Mouse (Mus musculus): ENCODE results near the gene Tpra1. TPM values are rescaled to one million over a fixed set of nuclear protein-coding genes. Genes with fewer than 3 reads are reported as not detected.

The Tpra1 gene
- polyA plus RNA-seq, 1 experiment from 2014 or later, result 45.8 TPM

DNA sequence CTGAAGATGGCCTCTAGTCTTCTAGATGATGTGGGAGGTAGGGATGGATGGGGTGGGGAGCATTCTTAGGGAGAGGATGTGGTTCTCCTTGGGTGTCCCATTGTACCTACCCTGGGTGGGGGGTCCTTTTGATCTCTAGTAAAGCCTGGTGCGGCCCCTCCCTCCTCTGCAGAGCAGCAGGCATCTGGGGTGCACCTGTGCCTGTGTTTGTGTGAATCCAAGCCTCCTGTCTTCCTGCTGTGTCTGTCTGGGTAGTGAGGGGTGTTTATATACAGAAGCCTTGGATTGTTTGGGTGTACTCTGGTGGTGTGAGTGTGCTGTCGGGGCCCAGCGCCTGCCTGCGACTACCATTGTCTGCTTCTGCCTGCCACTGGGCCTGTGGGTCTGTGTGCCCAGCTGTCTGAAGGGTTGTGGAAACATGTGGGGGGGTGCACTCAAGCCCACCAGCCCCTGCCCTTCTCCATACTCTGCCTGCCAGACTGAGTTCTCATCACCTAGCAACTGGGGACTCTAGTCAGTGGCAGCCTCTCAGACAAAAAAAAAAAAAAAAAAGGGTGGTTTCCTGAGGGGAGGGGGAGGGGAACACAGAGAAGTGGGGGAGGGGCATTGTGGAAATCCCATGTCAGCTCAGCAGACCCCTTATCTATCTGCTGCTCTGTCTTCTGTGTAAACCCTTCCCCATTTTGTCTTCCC is 36.1 kb downstream of the Tpra1 start:
- Histone ChIP-seq H3K36me3 (replicated peaks; ENCODE audit: control insufficient read depth, insufficient read depth) (no peaks in the 10 kb centered on the region), H3K4me2 (replicated peaks) (no peak overlapping the region), H3K27me3 (ENCODE audit: control insufficient read depth, insufficient read depth, low read length) (no peaks in the 10 kb centered on the region), H3K9me3 (ENCODE audit: control insufficient read depth, low read length) (no peaks in the 10 kb centered on the region), H3K4me1 (replicated peaks; ENCODE audit: control insufficient read depth, insufficient read depth, low read length) (peaks cover 83% of the 10 kb centered on the region), H3K4me3 (replicated peaks; ENCODE audit: low read length) (no peak overlapping the region), H3K9ac (no peak overlapping the region), H3K27ac (peak overlapping the region; percentile 66)
- DNase-seq (ENCODE audit: low spot score), result no peak
- 7% methylated on average over 4 of the region's 4 CpGs for WGBS
- peak; percentile 61 for ATAC-seq (ENCODE audit: low FRiP score)

- H3K9me3 ChIP-seq (ENCODE audit: control insufficient read depth, low read length), result no peaks in the 10 kb centered on the region
- DNase-seq (ENCODE audit: low spot score), result no peak
- H3K36me3 ChIP-seq (replicated peaks; ENCODE audit: control insufficient read depth, insufficient read depth), result no peaks in the 10 kb centered on the region
- no peaks in the 10 kb centered on the region for H3K27me3 ChIP-seq (ENCODE audit: control insufficient read depth, insufficient read depth, low read length)
- no peak overlapping the region for H3K9ac ChIP-seq
- H3K4me2 ChIP-seq (replicated peaks), result no peak overlapping the region
- ATAC-seq (ENCODE audit: low FRiP score), result no peak
- 39% methylated on average over 5 of the region's 5 CpGs for WGBS
- no peak overlapping the region for H3K4me3 ChIP-seq (replicated peaks; ENCODE audit: low read length)
- H3K4me1 ChIP-seq (replicated peaks; ENCODE audit: control insufficient read depth, insufficient read depth, low read length), result peaks cover 86% of the 10 kb centered on the region
- peak overlapping the region; percentile 66 for H3K27ac ChIP-seq
Observed at GRCm38 (mm10) chr6:88938664-88939055, 36.6 kb downstream of the Tpra1 start.

GRCm38 (mm10) chr6:88939281-88940089 is 37.4 kb downstream of the Tpra1 start:
- peaks cover 85% of the 10 kb centered on the region for H3K4me1 ChIP-seq (replicated peaks; ENCODE audit: control insufficient read depth, insufficient read depth, low read length)
- ATAC-seq (ENCODE audit: low FRiP score) (no peak), DNase-seq (ENCODE audit: low spot score) (no peak)
- no peak overlapping the region for H3K4me3 ChIP-seq (replicated peaks; ENCODE audit: low read length)
- no peaks in the 10 kb centered on the region for H3K9me3 ChIP-seq (ENCODE audit: control insufficient read depth, low read length)
- H3K27me3 ChIP-seq (ENCODE audit: control insufficient read depth, insufficient read depth, low read length), result no peaks in the 10 kb centered on the region
- peak overlapping the region; percentile 66 for H3K27ac ChIP-seq
- no peaks in the 10 kb centered on the region for H3K36me3 ChIP-seq (replicated peaks; ENCODE audit: control insufficient read depth, insufficient read depth)
- H3K9ac ChIP-seq, result no peak overlapping the region
- 22% methylated on average over 12 of the region's 12 CpGs for WGBS
- no peak overlapping the region for H3K4me2 ChIP-seq (replicated peaks)

- Histone ChIP-seq H3K27me3 (ENCODE audit: control insufficient read depth, insufficient read depth, low read length) (no peaks in the 10 kb centered on the region), H3K9ac (no peak overlapping the region), H3K4me1 (replicated peaks; ENCODE audit: control insufficient read depth, insufficient read depth, low read length) (peaks cover 79% of the 10 kb centered on the region), H3K4me2 (replicated peaks) (no peak overlapping the region), H3K4me3 (replicated peaks; ENCODE audit: low read length) (no peak overlapping the region), H3K36me3 (replicated peaks; ENCODE audit: control insufficient read depth, insufficient read depth) (no peaks in the 10 kb centered on the region), H3K27ac (peak overlapping the region; percentile 66; the same call in 1 of the 2 replicates), H3K9me3 (ENCODE audit: control insufficient read depth, low read length) (no peaks in the 10 kb centered on the region)
- ATAC-seq (ENCODE audit: low FRiP score), result no peak
- DNase-seq (ENCODE audit: low spot score), result no peak
- WGBS, result 75% methylated on average over 9 of the region's 9 CpGs
Observed at GRCm38 (mm10) chr6:88940090-88940916, 38.3 kb downstream of the Tpra1 start.

DNA sequence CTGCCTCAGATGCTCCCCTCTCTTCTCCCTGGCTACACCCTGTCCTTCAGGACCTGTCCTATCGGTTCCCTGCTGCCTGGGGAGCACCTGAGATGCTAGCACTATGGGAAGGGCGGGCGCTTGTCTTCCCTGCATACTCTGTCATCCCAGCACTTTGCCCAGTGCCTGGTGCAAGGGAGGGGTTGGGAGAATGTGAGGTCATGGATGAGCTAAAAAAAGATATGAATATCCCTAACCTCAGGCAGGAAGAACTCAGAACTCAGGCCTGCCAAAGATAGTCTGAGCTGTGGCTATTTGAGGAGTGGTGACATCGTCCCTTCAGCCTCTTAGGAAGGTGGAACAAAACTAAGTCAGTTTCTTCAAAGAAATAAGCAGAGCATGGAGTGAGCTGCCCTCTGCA is 39.6 kb downstream of the Tpra1 start:
- H3K4me3 ChIP-seq (replicated peaks; ENCODE audit: low read length), result no peak overlapping the region
- no peak for ATAC-seq (ENCODE audit: low FRiP score)
- H3K27ac ChIP-seq, result 0 out of 2 replicates have a peak overlapping the region, but pooled peaks have one; percentile 1
- WGBS, result 65% methylated on average over 4 of the region's 4 CpGs
- no peak overlapping the region for H3K4me2 ChIP-seq (replicated peaks)
- no peak for DNase-seq (ENCODE audit: low spot score)
- no peaks in the 10 kb centered on the region for H3K36me3 ChIP-seq (replicated peaks; ENCODE audit: control insufficient read depth, insufficient read depth)
- H3K9ac ChIP-seq, result no peak overlapping the region
- peaks cover 69% of the 10 kb centered on the region for H3K4me1 ChIP-seq (replicated peaks; ENCODE audit: control insufficient read depth, insufficient read depth, low read length)
- no peaks in the 10 kb centered on the region for H3K9me3 ChIP-seq (ENCODE audit: control insufficient read depth, low read length)
- H3K27me3 ChIP-seq (ENCODE audit: control insufficient read depth, insufficient read depth, low read length), result no peaks in the 10 kb centered on the region

DNA sequence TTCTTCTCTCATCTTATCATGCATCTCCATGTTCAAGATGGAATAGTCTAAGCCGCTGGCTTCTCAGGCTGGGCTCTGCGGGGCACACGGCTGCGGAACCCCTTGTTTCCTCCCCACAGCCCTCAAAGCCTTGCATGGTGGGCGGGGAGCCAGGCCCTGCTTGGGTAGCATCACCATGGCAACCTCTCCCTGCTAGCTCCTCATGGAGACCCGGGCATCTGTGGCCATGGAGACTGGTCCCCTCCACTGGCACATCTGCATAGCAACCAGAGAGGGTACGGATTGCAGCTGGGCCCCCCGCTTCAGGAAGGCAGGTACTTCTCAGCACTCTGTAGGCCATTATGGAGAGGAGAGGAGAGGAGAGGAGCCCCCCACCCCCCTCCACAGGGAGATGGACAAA is 40.5 kb downstream of the Tpra1 start:
- no peak overlapping the region for H3K9ac ChIP-seq
- peak overlapping the region; percentile 78 for H3K27ac ChIP-seq
- H3K4me3 ChIP-seq (replicated peaks; ENCODE audit: low read length), result no peak overlapping the region
- no peaks in the 10 kb centered on the region for H3K27me3 ChIP-seq (ENCODE audit: control insufficient read depth, insufficient read depth, low read length)
- H3K4me2 ChIP-seq (replicated peaks), result peak overlapping the region; percentile 39
- peak; percentile 83 for ATAC-seq (ENCODE audit: low FRiP score)
- DNase-seq (ENCODE audit: low spot score), result peak; percentile 83
- H3K36me3 ChIP-seq (replicated peaks; ENCODE audit: control insufficient read depth, insufficient read depth), result no peaks in the 10 kb centered on the region
- H3K4me1 ChIP-seq (replicated peaks; ENCODE audit: control insufficient read depth, insufficient read depth, low read length), result peaks cover 63% of the 10 kb centered on the region
- H3K9me3 ChIP-seq (ENCODE audit: control insufficient read depth, low read length), result no peaks in the 10 kb centered on the region
- 4% methylated on average over 8 of the region's 8 CpGs for WGBS

GRCm38 (mm10) chr6:88943666-88944065 is 41.6 kb downstream of the Tpra1 start:
- H3K27ac ChIP-seq, result peak overlapping the region; percentile 78
- no peak overlapping the region for H3K4me2 ChIP-seq (replicated peaks)
- H3K9ac ChIP-seq, result no peak overlapping the region
- H3K27me3 ChIP-seq (ENCODE audit: control insufficient read depth, insufficient read depth, low read length), result no peaks in the 10 kb centered on the region
- DNase-seq (ENCODE audit: low spot score) (no peak), ATAC-seq (ENCODE audit: low FRiP score) (no peak)
- H3K4me3 ChIP-seq (replicated peaks; ENCODE audit: low read length), result no peak overlapping the region
- no peaks in the 10 kb centered on the region for H3K36me3 ChIP-seq (replicated peaks; ENCODE audit: control insufficient read depth, insufficient read depth)
- WGBS, result 71% methylated on average over 6 of the region's 6 CpGs
- no peaks in the 10 kb centered on the region for H3K9me3 ChIP-seq (ENCODE audit: control insufficient read depth, low read length)
- H3K4me1 ChIP-seq (replicated peaks; ENCODE audit: control insufficient read depth, insufficient read depth, low read length), result peaks cover 52% of the 10 kb centered on the region

- peak overlapping the region; percentile 11; the same call in 1 of the 2 replicates for H3K27ac ChIP-seq
- H3K4me3 ChIP-seq (replicated peaks; ENCODE audit: low read length), result no peak overlapping the region
- no peak for DNase-seq (ENCODE audit: low spot score)
- WGBS, result 62% methylated on average over 6 of the region's 6 CpGs
- peaks cover 29% of the 10 kb centered on the region for H3K4me1 ChIP-seq (replicated peaks; ENCODE audit: control insufficient read depth, insufficient read depth, low read length)
- no peak overlapping the region for H3K4me2 ChIP-seq (replicated peaks)
- no peak overlapping the region for H3K9ac ChIP-seq
- no peaks in the 10 kb centered on the region for H3K9me3 ChIP-seq (ENCODE audit: control insufficient read depth, low read length)
- ATAC-seq (ENCODE audit: low FRiP score), result no peak
- no peaks in the 10 kb centered on the region for H3K36me3 ChIP-seq (replicated peaks; ENCODE audit: control insufficient read depth, insufficient read depth)
- H3K27me3 ChIP-seq (ENCODE audit: control insufficient read depth, insufficient read depth, low read length), result no peaks in the 10 kb centered on the region
Observed at GRCm38 (mm10) chr6:88946442-88946841, 44.4 kb downstream of the Tpra1 start.

DNA sequence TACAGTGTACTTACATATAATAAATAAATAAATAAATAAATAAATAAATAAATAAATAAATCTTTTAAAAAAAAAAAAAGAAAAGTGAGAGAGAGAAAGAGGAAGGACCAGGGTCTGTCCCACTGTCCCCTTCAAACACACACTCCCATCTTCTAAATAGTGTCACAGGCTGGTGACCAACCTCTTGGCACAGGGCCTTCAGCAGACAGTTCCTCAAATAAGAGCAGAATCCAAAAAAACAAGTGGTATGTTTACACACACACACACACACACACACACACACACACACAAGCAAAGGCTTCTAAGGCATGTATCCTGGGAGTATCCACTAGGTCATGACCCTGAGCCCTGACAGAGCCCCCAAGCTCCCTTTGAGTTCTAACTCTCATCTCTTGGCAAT is 45.7 kb downstream of the Tpra1 start:
- H3K9ac ChIP-seq, result no peak overlapping the region
- H3K9me3 ChIP-seq (ENCODE audit: control insufficient read depth, low read length), result no peaks in the 10 kb centered on the region
- no peak overlapping the region for H3K4me2 ChIP-seq (replicated peaks)
- no peak overlapping the region for H3K4me3 ChIP-seq (replicated peaks; ENCODE audit: low read length)
- H3K27me3 ChIP-seq (ENCODE audit: control insufficient read depth, insufficient read depth, low read length), result no peaks in the 10 kb centered on the region
- no peak for ATAC-seq (ENCODE audit: low FRiP score)
- DNase-seq (ENCODE audit: low spot score), result no peak
- H3K4me1 ChIP-seq (replicated peaks; ENCODE audit: control insufficient read depth, insufficient read depth, low read length), result peaks cover 16% of the 10 kb centered on the region
- no peak overlapping the region for H3K27ac ChIP-seq
- no peaks in the 10 kb centered on the region for H3K36me3 ChIP-seq (replicated peaks; ENCODE audit: control insufficient read depth, insufficient read depth)
